Mouse (Mus musculus): ENCODE data around the gene Vdr. TPM values are rescaled to one million over a fixed set of nuclear protein-coding genes. Genes with fewer than 3 reads are reported as not detected.

The Vdr gene
- polyA plus RNA-seq, 1 experiment from 2014 or later, result 0.24 TPM

GRCm38 (mm10) chr15:97863494-97863881 lies 46.9 kb downstream of the Vdr start:
- Histone ChIP-seq H3K9ac (replicated peaks) (no peak overlapping the region), H3K36me3 (no peaks in the 10 kb centered on the region), H3K4me2 (no peak overlapping the region), H3K27ac (no peak overlapping the region), H3K27me3 (no peaks in the 10 kb centered on the region), H3K9me3 (peaks cover 16% of the 10 kb centered on the region; the same call in 1 of the 2 replicates), H3K4me3 (replicated peaks) (no peak overlapping the region), H3K4me1 (replicated peaks) (no peaks in the 10 kb centered on the region)
- 82% methylated on average over 18 of the region's 18 CpGs for WGBS
- ATAC-seq (ENCODE audit: insufficient number of reproducible peaks, insufficient read depth, low FRiP score, low TSS enrichment, low read depth), result no peak

- 51% methylated on average over 14 of the region's 14 CpGs for WGBS
- Histone ChIP-seq H3K27ac (no peak overlapping the region), H3K36me3 (no peaks in the 10 kb centered on the region), H3K4me1 (replicated peaks) (no peaks in the 10 kb centered on the region), H3K9ac (replicated peaks) (no peak overlapping the region), H3K4me3 (replicated peaks) (no peak overlapping the region), H3K4me2 (no peak overlapping the region), H3K9me3 (peaks cover 16% of the 10 kb centered on the region; the same call in 1 of the 2 replicates), H3K27me3 (no peaks in the 10 kb centered on the region)
- ATAC-seq (ENCODE audit: insufficient number of reproducible peaks, insufficient read depth, low FRiP score, low TSS enrichment, low read depth), result no peak
Observed at GRCm38 (mm10) chr15:97862881-97863493, 47.4 kb downstream of the Vdr start.

- 73% methylated on average over 3 of the region's 3 CpGs for WGBS
- Histone ChIP-seq H3K4me1 (replicated peaks) (no peaks in the 10 kb centered on the region), H3K36me3 (no peaks in the 10 kb centered on the region), H3K27ac (no peak overlapping the region), H3K4me3 (replicated peaks) (no peak overlapping the region), H3K27me3 (no peaks in the 10 kb centered on the region), H3K4me2 (no peak overlapping the region), H3K9me3 (no peaks in the 10 kb centered on the region), H3K9ac (replicated peaks) (no peak overlapping the region)
- no peak for ATAC-seq (ENCODE audit: insufficient number of reproducible peaks, insufficient read depth, low FRiP score, low TSS enrichment, low read depth)
Observed at GRCm38 (mm10) chr15:97860353-97860752, 50.1 kb downstream of the Vdr start.

GRCm38 (mm10) chr15:97858431-97858830 lies 52.0 kb downstream of the Vdr start:
- H3K36me3 ChIP-seq, result no peaks in the 10 kb centered on the region
- no peak for ATAC-seq (ENCODE audit: insufficient number of reproducible peaks, insufficient read depth, low FRiP score, low TSS enrichment, low read depth)
- no peaks in the 10 kb centered on the region for H3K9me3 ChIP-seq
- no peak overlapping the region for H3K9ac ChIP-seq (replicated peaks)
- no peak overlapping the region for H3K4me3 ChIP-seq (replicated peaks)
- no peak overlapping the region for H3K27ac ChIP-seq
- H3K4me1 ChIP-seq (replicated peaks), result no peaks in the 10 kb centered on the region
- H3K4me2 ChIP-seq, result no peak overlapping the region
- 86% methylated on average over 4 of the region's 4 CpGs for WGBS
- no peaks in the 10 kb centered on the region for H3K27me3 ChIP-seq

- H3K9ac ChIP-seq (replicated peaks), result no peak overlapping the region
- H3K36me3 ChIP-seq, result no peaks in the 10 kb centered on the region
- no peaks in the 10 kb centered on the region for H3K27me3 ChIP-seq
- no peak overlapping the region for H3K4me3 ChIP-seq (replicated peaks)
- no peak overlapping the region for H3K27ac ChIP-seq
- no peaks in the 10 kb centered on the region for H3K9me3 ChIP-seq
- H3K4me2 ChIP-seq, result no peak overlapping the region
- ATAC-seq (ENCODE audit: insufficient number of reproducible peaks, insufficient read depth, low FRiP score, low TSS enrichment, low read depth), result no peak
- no peaks in the 10 kb centered on the region for H3K4me1 ChIP-seq (replicated peaks)
- WGBS, result 63% methylated on average over 6 of the region's 6 CpGs
Observed at GRCm38 (mm10) chr15:97854551-97854950, 55.9 kb downstream of the Vdr start.

GRCm38 (mm10) chr15:97854059-97854458 lies 56.4 kb downstream of the Vdr start:
- no peaks in the 10 kb centered on the region for H3K27me3 ChIP-seq
- H3K9ac ChIP-seq (replicated peaks), result no peak overlapping the region
- H3K9me3 ChIP-seq, result no peaks in the 10 kb centered on the region
- no peaks in the 10 kb centered on the region for H3K36me3 ChIP-seq
- no peak overlapping the region for H3K4me3 ChIP-seq (replicated peaks)
- WGBS, result 55% methylated on average over 8 of the region's 8 CpGs
- no peak for ATAC-seq (ENCODE audit: insufficient number of reproducible peaks, insufficient read depth, low FRiP score, low TSS enrichment, low read depth)
- H3K4me1 ChIP-seq (replicated peaks), result no peaks in the 10 kb centered on the region
- H3K4me2 ChIP-seq, result no peak overlapping the region
- H3K27ac ChIP-seq, result no peak overlapping the region

- H3K36me3 ChIP-seq, result no peaks in the 10 kb centered on the region
- no peaks in the 10 kb centered on the region for H3K9me3 ChIP-seq
- WGBS, result 85% methylated on average over 3 of the region's 3 CpGs
- H3K27ac ChIP-seq, result no peak overlapping the region
- H3K4me3 ChIP-seq (replicated peaks), result no peak overlapping the region
- ATAC-seq (ENCODE audit: insufficient number of reproducible peaks, insufficient read depth, low FRiP score, low TSS enrichment, low read depth), result no peak
- no peak overlapping the region for H3K4me2 ChIP-seq
- H3K9ac ChIP-seq (replicated peaks), result no peak overlapping the region
- no peaks in the 10 kb centered on the region for H3K27me3 ChIP-seq
- no peaks in the 10 kb centered on the region for H3K4me1 ChIP-seq (replicated peaks)
Observed at GRCm38 (mm10) chr15:97852291-97852690, 58.1 kb downstream of the Vdr start.

- Histone ChIP-seq H3K36me3 (no peaks in the 10 kb centered on the region), H3K4me1 (replicated peaks) (no peaks in the 10 kb centered on the region), H3K4me2 (no peak overlapping the region), H3K27me3 (no peaks in the 10 kb centered on the region), H3K4me3 (replicated peaks) (no peak overlapping the region), H3K27ac (no peak overlapping the region), H3K9me3 (no peaks in the 10 kb centered on the region), H3K9ac (replicated peaks) (no peak overlapping the region)
- 82% methylated on average over 5 of the region's 5 CpGs for WGBS
- ATAC-seq (ENCODE audit: insufficient number of reproducible peaks, insufficient read depth, low FRiP score, low TSS enrichment, low read depth), result no peak
Observed at GRCm38 (mm10) chr15:97851011-97851410, 59.4 kb downstream of the Vdr start.

GRCm38 (mm10) chr15:97850441-97850840 lies 60.0 kb downstream of the Vdr start:
- H3K9ac ChIP-seq (replicated peaks), result no peak overlapping the region
- 16% methylated on average over 2 of the region's 2 CpGs for WGBS
- no peak overlapping the region for H3K4me2 ChIP-seq
- H3K4me1 ChIP-seq (replicated peaks), result no peaks in the 10 kb centered on the region
- H3K36me3 ChIP-seq, result no peaks in the 10 kb centered on the region
- no peaks in the 10 kb centered on the region for H3K9me3 ChIP-seq
- no peak overlapping the region for H3K4me3 ChIP-seq (replicated peaks)
- H3K27ac ChIP-seq, result no peak overlapping the region
- ATAC-seq (ENCODE audit: insufficient number of reproducible peaks, insufficient read depth, low FRiP score, low TSS enrichment, low read depth), result no peak
- H3K27me3 ChIP-seq, result no peaks in the 10 kb centered on the region

- H3K4me1 ChIP-seq (replicated peaks), result no peaks in the 10 kb centered on the region
- no peaks in the 10 kb centered on the region for H3K27me3 ChIP-seq
- H3K27ac ChIP-seq, result no peak overlapping the region
- H3K4me3 ChIP-seq (replicated peaks), result peak overlapping the region; percentile 35
- H3K4me2 ChIP-seq, result peak overlapping the region; percentile 59
- H3K36me3 ChIP-seq, result no peaks in the 10 kb centered on the region
- 0 out of 2 replicates have a peak overlapping the region, but pooled peaks have one; percentile 28 for H3K9ac ChIP-seq (replicated peaks)
- peak; percentile 70; the same call in 1 of the 2 replicates for ATAC-seq (ENCODE audit: insufficient number of reproducible peaks, insufficient read depth, low FRiP score, low TSS enrichment, low read depth)
- WGBS, result 8% methylated on average over 19 of the region's 19 CpGs
- H3K9me3 ChIP-seq, result no peaks in the 10 kb centered on the region
Observed at GRCm38 (mm10) chr15:97849116-97849911, 61.1 kb downstream of the Vdr start.

GRCm38 (mm10) chr15:97847866-97848265 lies 62.6 kb downstream of the Vdr start:
- Histone ChIP-seq H3K27me3 (no peaks in the 10 kb centered on the region), H3K36me3 (no peaks in the 10 kb centered on the region), H3K4me2 (no peak overlapping the region), H3K4me3 (replicated peaks) (no peak overlapping the region), H3K4me1 (replicated peaks) (no peaks in the 10 kb centered on the region), H3K9me3 (no peaks in the 10 kb centered on the region), H3K27ac (no peak overlapping the region), H3K9ac (replicated peaks) (no peak overlapping the region)
- 92% methylated on average over 2 of the region's 2 CpGs for WGBS
- ATAC-seq (ENCODE audit: insufficient number of reproducible peaks, insufficient read depth, low FRiP score, low TSS enrichment, low read depth), result no peak

Measured in limb, embryonic 12.5 days (tissue).